Mouse (Mus musculus): Measurements from ENCODE around the gene Lrba.

Lrba gene

GRCm38 (mm10) chr3:86559635-86560034 is 335.2 kb downstream of the Lrba start:
- no peak for DNase-seq (ENCODE audit: low spot score in 2 of 2)

DNA sequence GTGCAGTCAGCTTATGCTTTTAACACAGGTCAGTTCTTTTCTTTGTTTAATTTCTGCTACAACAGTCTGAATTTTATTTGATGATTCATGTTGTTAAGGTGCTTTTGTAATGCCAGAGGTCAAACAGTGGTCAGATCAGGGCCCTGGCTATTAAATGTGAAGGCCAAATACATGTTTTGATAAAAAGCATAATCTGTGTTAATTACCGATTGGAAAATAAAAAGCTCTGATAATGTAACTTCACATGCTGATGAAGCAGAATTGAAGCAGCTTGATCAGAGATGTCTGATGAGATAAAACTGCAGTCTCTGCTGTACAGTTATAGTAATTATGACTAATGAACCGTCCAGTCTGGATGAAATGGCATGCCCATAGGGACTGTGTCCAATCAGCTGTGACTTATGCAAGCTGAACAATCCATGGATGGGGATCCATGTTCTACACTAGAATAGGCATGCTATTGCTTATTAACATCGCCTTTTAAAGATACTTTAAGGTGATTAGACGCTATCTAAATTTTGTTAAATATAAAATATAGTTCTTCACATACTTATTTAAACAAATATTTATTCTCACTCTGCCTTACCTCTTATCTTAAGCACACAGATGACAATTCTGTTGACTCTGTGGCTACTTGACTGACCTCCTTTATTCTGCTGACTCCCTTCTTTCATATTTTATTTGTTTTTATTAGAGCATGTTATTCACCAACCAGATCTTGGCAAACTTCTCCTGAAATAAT is 336.0 kb downstream of the Lrba start:
- no peak for DNase-seq (ENCODE audit: low spot score in 2 of 2)

- DNase-seq (ENCODE audit: low spot score in 2 of 2): no peak
Observed at GRCm38 (mm10) chr3:86561023-86561344, 336.5 kb downstream of the Lrba start.

GRCm38 (mm10) chr3:86561396-86561795 is 336.9 kb downstream of the Lrba start:
- no peak for DNase-seq (ENCODE audit: low spot score in 2 of 2)

- DNase-seq (ENCODE audit: low spot score in 2 of 2): no peak
Observed at GRCm38 (mm10) chr3:86567312-86567711, 342.8 kb downstream of the Lrba start.

- DNase-seq (ENCODE audit: low spot score in 2 of 2): no peak
Observed at GRCm38 (mm10) chr3:86571518-86571917, 347.0 kb downstream of the Lrba start.

GRCm38 (mm10) chr3:86572519-86573244 is 348.2 kb downstream of the Lrba start:
- DNase-seq (ENCODE audit: low spot score in 2 of 2): no peak

DNA sequence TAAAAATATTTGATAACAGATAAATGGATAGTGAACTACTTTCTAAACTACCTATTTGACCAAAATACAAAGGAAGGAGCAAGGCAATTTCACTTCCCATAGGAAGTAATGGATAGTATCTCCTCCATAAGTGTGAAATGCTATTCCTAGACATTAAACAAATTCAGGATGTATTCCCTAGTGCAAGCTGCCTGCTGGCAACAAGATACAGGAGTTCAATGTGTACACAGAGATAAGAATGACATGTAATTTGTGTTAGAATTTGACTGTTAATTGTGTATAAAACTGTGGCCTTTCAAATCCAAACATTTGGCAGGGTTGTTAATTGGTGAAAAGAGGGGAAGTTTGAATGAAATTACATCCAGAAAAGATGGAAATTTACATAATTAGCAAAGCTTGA is 350.8 kb downstream of the Lrba start:
- no peak for DNase-seq (ENCODE audit: low spot score in 2 of 2)

DNA sequence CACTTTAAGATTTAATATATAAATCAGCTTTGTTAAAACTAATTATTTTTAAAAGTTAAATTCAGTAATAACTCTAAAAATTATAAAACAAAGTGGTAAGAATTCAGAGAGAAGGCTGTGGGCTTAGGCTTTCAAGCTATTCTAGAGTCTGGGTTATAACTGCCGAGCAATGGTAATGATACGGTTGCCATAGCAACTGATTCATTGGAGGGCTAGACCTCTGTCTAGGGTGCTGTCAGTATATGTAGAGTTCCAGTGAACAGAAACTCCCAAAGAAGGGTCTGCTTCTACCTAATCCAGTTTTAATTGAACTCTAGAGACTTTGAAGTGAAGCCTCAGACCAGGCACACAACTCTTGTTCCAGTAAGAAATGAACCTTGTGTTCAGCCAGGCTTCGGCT is 377.8 kb downstream of the Lrba start:
- no peak for DNase-seq (ENCODE audit: low spot score in 2 of 2)

- DNase-seq (ENCODE audit: low spot score in 2 of 2): no peak
Observed at GRCm38 (mm10) chr3:86605775-86606174, 381.3 kb downstream of the Lrba start.

- DNase-seq (ENCODE audit: low spot score in 2 of 2): no peak
Observed at GRCm38 (mm10) chr3:86627008-86627743, 402.7 kb downstream of the Lrba start.

GRCm38 (mm10) chr3:86629379-86629778 is 404.9 kb downstream of the Lrba start:
- DNase-seq (ENCODE audit: low spot score in 2 of 2): no peak

- no peak for DNase-seq (ENCODE audit: low spot score in 2 of 2)
Observed at GRCm38 (mm10) chr3:86635464-86635863, 411.0 kb downstream of the Lrba start.

GRCm38 (mm10) chr3:86635940-86636339 is 411.5 kb downstream of the Lrba start:
- peak in 1 of 2 experiments; percentile 2 for DNase-seq (ENCODE audit: low spot score in 2 of 2)

DNA sequence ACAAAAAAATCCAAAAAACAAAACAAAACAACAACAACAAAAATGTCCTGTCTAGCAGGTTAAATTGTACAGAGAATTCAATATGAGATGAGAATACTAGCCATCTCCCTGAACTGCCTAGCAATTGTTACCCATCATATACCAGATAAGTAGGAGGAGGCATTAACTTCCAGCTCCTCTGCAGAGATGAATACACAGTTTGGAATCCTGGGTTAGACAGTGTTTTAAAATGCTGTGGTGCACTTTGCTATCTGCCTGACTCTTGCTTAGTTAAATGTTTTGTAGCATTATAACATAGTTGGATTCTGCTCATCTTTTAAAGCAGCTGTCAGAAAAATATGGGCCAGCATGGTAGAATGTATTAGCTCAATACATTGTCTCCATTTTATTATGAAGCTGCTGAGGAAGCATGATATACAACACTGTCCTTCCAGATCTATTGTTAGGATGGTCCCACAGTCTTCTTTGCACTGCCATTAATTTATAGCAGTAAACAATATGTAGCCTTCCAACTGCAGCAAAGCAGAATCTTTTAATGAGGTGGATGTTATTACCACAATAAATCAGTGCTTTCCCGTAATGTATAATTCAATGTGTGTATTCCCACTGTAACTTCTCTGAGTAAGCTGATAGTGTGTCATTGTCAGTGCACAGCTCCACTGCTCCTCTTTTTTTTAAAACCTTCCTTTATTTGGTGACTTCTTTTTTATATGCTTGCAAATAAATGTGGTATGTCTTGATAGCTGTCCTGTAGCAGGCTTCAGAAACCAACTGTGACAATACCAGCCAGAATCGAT is 414.3 kb downstream of the Lrba start:
- DNase-seq (ENCODE audit: low spot score in 2 of 2): no peak

DNA sequence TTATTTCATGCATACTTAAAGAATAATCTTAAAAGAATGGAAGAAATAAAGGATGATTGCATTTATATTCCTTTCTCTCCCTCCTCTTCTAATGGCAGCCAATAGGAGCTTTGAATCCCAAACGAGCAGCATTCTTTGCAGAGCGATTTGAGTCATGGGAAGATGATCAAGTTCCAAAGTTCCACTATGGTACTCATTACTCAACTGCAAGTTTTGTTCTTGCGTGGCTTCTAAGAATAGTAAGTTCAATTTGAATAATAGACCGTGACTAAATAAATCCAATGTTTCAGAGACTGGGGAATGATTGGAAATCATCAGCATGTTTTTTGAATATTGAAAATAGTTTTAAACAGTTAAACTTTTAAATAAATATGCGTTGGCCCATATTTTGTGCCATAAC is 416.9 kb downstream of the Lrba start:
- DNase-seq (ENCODE audit: low spot score in 2 of 2): no peak

- DNase-seq (ENCODE audit: low spot score in 2 of 2): no peak
Observed at GRCm38 (mm10) chr3:86641796-86642195, 417.3 kb downstream of the Lrba start.

- DNase-seq (ENCODE audit: low spot score in 2 of 2): no peak
Observed at GRCm38 (mm10) chr3:86646771-86647170, 422.3 kb downstream of the Lrba start.

- DNase-seq (ENCODE audit: low spot score in 2 of 2): no peak
Observed at GRCm38 (mm10) chr3:86651006-86651405, 426.5 kb downstream of the Lrba start.

- DNase-seq (ENCODE audit: low spot score in 2 of 2): no peak
Observed at GRCm38 (mm10) chr3:86659326-86659725, 434.8 kb downstream of the Lrba start.

- DNase-seq (ENCODE audit: low spot score in 2 of 2): no peak
Observed at GRCm38 (mm10) chr3:86664399-86664798, 439.9 kb downstream of the Lrba start.

DNA sequence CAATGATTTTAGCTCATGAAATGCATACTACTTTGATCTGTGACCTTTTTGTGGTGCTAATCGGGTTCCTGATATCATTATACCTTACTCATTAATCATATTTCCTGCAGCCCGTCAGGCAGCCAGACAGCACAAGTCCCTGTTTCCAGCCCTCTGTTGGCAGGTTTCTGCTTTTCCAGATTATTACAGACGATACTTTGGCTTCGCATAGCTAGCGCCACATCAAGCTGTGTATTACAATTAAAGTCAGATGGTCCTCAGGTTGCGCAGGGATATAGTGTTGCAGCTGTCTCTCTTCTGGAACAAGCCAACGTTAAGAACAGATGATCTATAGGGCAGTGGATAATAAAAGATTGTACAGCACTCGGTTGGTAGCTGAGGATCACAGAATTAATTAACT is 443.7 kb downstream of the Lrba start:
- no peak for DNase-seq (ENCODE audit: low spot score in 2 of 2)

Measured in spleen, postnatal 36 days (tissue).